Mouse (Mus musculus) liver, embryonic 14.5 days (tissue): Measurements from ENCODE around the gene Lpcat3.

Experiments
- CTCF ChIP-seq: IDR thresholded peaks from 2 replicates; pipeline ENCODE4 v1.5.1; 2016; ENCODE audit warnings: antibody characterized with exemption, low read depth, control low read depth
- EP300 ChIP-seq: IDR thresholded peaks from 2 replicates; pipeline ENCODE4 v1.6.1; 2016; ENCODE audit warnings: antibody characterized with exemption, low read depth

DNA sequence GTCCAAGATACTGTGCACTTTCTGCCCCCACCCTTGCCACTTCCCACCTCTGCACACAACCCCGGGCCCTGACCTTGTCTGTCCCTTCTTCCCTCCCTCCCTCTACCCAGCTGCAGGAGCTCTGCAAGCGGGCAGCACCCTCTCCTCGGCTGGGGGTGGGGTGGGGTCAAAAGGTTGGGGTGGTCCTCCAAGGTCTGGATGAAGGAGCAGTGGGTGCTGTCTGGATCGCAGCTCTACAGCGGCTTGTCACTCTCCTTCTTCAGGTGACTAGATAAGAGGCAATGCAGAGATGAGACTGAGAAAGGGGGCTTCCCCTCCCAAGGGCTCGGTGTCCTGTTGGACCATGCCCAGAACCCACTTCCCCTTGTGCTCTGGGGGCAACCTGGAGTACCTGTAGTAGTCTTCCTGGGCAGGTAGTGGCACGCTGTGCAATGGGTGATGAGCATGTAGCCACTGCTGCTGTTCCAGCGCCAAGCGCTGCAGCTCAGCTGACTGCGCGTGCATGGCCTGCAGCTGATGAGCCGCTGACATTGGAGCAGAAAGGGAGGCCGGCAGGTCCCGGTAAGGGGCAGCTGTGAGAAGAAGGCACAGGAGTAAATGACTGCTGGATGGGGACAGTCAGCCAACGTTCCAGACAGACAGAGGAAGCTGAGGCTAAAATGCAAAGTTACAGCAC lies 80.2 kb downstream of the Lpcat3 start:
- no peak for TF ChIP-seq CTCF
- TF ChIP-seq EP300: no peak
